Mouse (Mus musculus): ENCODE data around the gene Pdap1. TPM values are rescaled to one million over a fixed set of nuclear protein-coding genes. Genes with fewer than 3 reads are reported as not detected.
"Not testable (repeated sequence)": the region's sequence is repeated elsewhere in the genome, so short reads cannot be mapped to it uniquely, and the experiment has no call there.

Gene Pdap1
- total and polyA plus RNA-seq, 3 experiments = 104 to 301 TPM; not detected in 1

DNA sequence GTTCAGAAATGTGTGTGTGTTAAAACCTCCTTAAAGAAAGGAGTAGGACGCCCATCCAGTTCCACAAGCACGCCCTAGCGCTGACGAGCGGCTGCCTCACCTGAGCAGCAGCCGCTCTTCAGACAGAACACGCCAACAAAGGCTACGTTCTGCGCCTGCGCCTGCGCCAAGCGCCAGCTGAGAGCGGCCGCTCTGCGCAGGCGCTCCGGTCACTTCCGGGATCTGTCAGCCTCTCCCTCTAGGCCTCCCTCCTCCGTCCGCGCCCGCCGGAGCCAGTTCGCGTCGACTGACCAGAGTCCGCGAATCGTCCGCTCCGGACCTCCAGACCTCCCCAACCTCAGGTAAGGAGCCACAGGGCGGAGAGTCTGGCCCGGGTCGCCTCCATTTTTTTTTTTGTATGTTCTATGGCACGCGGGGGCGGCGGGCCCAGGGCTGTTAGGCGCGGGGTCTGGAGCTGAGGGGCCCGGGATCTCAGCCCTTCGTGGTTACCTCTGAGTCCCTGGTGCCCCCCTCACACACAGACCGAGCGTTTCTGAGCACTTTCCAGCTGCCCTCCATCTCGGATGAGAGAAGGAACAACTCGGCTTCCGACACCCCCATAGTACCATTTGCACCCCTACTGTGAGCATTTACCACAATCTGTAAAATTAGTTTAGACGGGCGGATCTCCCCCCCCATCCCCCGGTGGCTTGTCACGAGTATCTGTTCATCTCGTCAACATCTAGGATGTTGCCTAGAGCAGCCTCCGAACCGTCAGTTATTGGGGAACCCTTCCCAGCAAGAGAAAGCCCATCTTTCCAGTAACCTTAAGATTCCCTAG is 56.2 kb downstream of the Pdap1 start, which contains the start of the genes Arpc1a and Kpna7 (continued):
- TF ChIP-seq MXI1 (IDR thresholded peaks at IDR 0.05; ENCODE audit: low read depth, low read length) (no peak; the same call in none of the 2 replicates), ELF1 (IDR thresholded peaks at IDR 0.05; ENCODE audit: low read depth, low read length) (peak; percentile 99), ZNF384 (IDR thresholded peaks at IDR 0.05; ENCODE audit: low read depth, low read length) (no peak), POLR2AphosphoS5 (IDR thresholded peaks at IDR 0.05; ENCODE audit: borderline replicate concordance, low read depth, low read length) (no peak), RCOR1 (IDR thresholded peaks at IDR 0.05; ENCODE audit: low read depth, low read length) (0 out of 2 replicates have a peak, but pooled peaks have one; percentile 28), ZMIZ1 (IDR thresholded peaks at IDR 0.05; ENCODE audit: low read depth, low read length) (0 out of 2 replicates have a peak, but pooled peaks have one; percentile 64), ETS1 (IDR thresholded peaks at IDR 0.05; ENCODE audit: low read depth, low read length) (peak; percentile 52; the same call in 1 of the 2 replicates), MYB (IDR thresholded peaks at IDR 0.05; ENCODE audit: low read depth, low read length) (no peak; the same call in 1 of the 2 replicates), NRF1 (IDR thresholded peaks at IDR 0.05; ENCODE audit: insufficient read depth, low read depth, low read length, poor library complexity, severe bottlenecking) (peak; percentile 94), SIN3A (IDR thresholded peaks at IDR 0.05; ENCODE audit: low read length) (peak; percentile 89), ZC3H11A (IDR thresholded peaks at IDR 0.05; ENCODE audit: low read depth, low read length) (no peak), USF2 (IDR thresholded peaks at IDR 0.05; ENCODE audit: borderline replicate concordance in 1 of 2, insufficient read depth in 1 of 2, low read depth in 1 of 2, low read length in 2 of 2) (no peak), MAFK (IDR thresholded peaks at IDR 0.05; ENCODE audit: borderline replicate concordance, low read depth, low read length) (no peak)

- DNase-seq (ENCODE audit: low read depth, low spot score); H3K9me3 ChIP-seq (replicated peaks; ENCODE audit: insufficient read depth, low read length); H3K27me3 ChIP-seq (ENCODE audit: control insufficient read depth in 1 of 2, insufficient read depth in 2 of 2, low read length in 2 of 2); H3K4me1 ChIP-seq (ENCODE audit: control insufficient read depth in 1 of 2, insufficient read depth in 2 of 2, low read length in 2 of 2): not testable (repeated sequence)
- peak overlapping the region; percentile 44 for H3K27ac ChIP-seq (ENCODE audit: control insufficient read depth, low read depth, low read length)
- peak overlapping the region; percentile 74 for H3K9ac ChIP-seq (ENCODE audit: control insufficient read depth, low read depth, low read length, poor library complexity, severe bottlenecking)
- H3K36me3 ChIP-seq (ENCODE audit: control insufficient read depth in 1 of 2, insufficient read depth in 2 of 2, low read length in 2 of 2) = peaks cover 3 to 12% of the 10 kb centered on the region in 2 experiments
- peak overlapping the region; percentile 42 to 63; a peak in 3 of 4 replicates for H3K4me3 ChIP-seq (ENCODE audit: control insufficient read depth in 1 of 2, insufficient read depth in 1 of 2, low read depth in 2 of 2, low read length in 2 of 2)
- peaks cover 37% of the 10 kb centered on the region for H3K79me2 ChIP-seq (ENCODE audit: control insufficient read depth, insufficient read depth, low read length, poor library complexity)
Measured at GRCm38 (mm10) chr5:145083201-145083600, 56.8 kb downstream of the Pdap1 start.

DNA sequence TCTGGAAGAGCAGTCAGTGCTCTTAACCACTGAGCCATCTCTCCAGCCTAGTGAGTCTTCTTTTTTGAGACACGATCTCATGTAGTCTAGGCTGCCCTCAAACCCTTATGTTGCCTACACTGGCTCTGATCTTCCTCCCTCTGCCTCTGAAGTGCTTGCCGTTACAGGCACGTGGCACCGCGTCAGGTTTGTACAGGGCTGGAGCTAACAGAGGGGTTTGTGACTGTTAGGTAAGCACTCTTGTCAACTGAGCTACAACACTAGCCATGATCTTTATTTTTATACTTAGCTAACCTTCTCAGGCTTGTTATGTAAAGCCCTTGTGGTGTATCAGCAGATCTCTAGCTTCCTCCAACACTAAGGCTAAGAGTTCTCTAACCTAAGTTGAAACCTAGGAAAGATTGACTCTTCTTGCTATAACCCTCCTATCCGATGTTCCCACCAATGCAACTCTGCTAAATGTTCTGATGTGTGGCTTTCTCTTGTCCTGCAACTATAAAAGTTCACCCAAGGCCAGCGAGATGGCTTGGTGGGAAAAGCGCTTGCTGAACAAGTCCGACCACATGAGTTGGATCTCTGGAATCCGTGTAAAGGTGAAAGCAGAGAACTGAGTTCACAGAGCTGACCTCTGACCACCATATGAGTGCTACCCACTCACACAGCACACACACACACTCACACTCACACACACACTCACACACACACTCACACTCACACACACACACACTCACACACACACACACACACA is 58.0 kb downstream of the Pdap1 start:
- Histone ChIP-seq H3K4me1 (ENCODE audit: control insufficient read depth in 1 of 2, insufficient read depth in 2 of 2, low read length in 2 of 2) (peaks cover 4 to 6% of the 10 kb centered on the region in 2 experiments; a peak in 2 of 4 replicates), H3K79me2 (ENCODE audit: control insufficient read depth, insufficient read depth, low read length, poor library complexity) (peaks cover 30% of the 10 kb centered on the region), H3K27me3 (ENCODE audit: control insufficient read depth in 1 of 2, insufficient read depth in 2 of 2, low read length in 2 of 2) (0 out of 4 replicates have a peak, but pooled peaks cover 0 to 2% of the 10 kb centered on the region in 2 experiments), H3K4me3 (ENCODE audit: control insufficient read depth in 1 of 2, insufficient read depth in 1 of 2, low read depth in 2 of 2, low read length in 2 of 2) (no peak overlapping the region), H3K9me3 (replicated peaks; ENCODE audit: insufficient read depth, low read length) (no peaks in the 10 kb centered on the region), H3K9ac (ENCODE audit: control insufficient read depth, low read depth, low read length, poor library complexity, severe bottlenecking) (no peak overlapping the region), H3K27ac (ENCODE audit: control insufficient read depth, low read depth, low read length) (no peak overlapping the region), H3K36me3 (ENCODE audit: control insufficient read depth in 1 of 2, insufficient read depth in 2 of 2, low read length in 2 of 2) (peaks cover 3 to 11% of the 10 kb centered on the region in 2 experiments)
- TF ChIP-seq E2F4 (IDR thresholded peaks at IDR 0.05; ENCODE audit: borderline replicate concordance, low read depth, low read length) (no peak), MYB (IDR thresholded peaks at IDR 0.05; ENCODE audit: low read depth, low read length) (no peak), NRF1 (IDR thresholded peaks at IDR 0.05; ENCODE audit: insufficient read depth, low read depth, low read length, poor library complexity, severe bottlenecking) (no peak), RAD21 (IDR thresholded peaks at IDR 0.05; ENCODE audit: low read depth, low read length) (no peak), CTCF (IDR thresholded peaks at IDR 0.05 in 2 of 3, conservative IDR thresholded peaks at IDR 0.05 in 1 of 3; ENCODE audit: control insufficient read depth in 1 of 3, insufficient read depth in 1 of 3, low read depth in 2 of 3, low read length in 3 of 3, poor library complexity in 1 of 3, severe bottlenecking in 1 of 3) (no peak), MAZ (IDR thresholded peaks at IDR 0.05; ENCODE audit: low read depth, low read length) (no peak), GATA1 (IDR thresholded peaks at IDR 0.05; ENCODE audit: low read depth, low read length) (no peak), ETS1 (IDR thresholded peaks at IDR 0.05; ENCODE audit: low read depth, low read length) (no peak), CHD2 (IDR thresholded peaks at IDR 0.05; ENCODE audit: low read length) (no peak), ZNF384 (IDR thresholded peaks at IDR 0.05; ENCODE audit: low read depth, low read length) (no peak), POLR2A (IDR thresholded peaks at IDR 0.05; ENCODE audit: control insufficient read depth in 1 of 2, insufficient read depth in 1 of 2, low read depth in 1 of 2, low read length in 2 of 2, poor library complexity in 1 of 2) (no peak), ELF1 (IDR thresholded peaks at IDR 0.05; ENCODE audit: low read depth, low read length) (no peak), USF2 (IDR thresholded peaks at IDR 0.05; ENCODE audit: borderline replicate concordance in 1 of 2, insufficient read depth in 1 of 2, low read depth in 1 of 2, low read length in 2 of 2) (no peak), MAFK (IDR thresholded peaks at IDR 0.05; ENCODE audit: borderline replicate concordance, low read depth, low read length) (no peak)
- DNase-seq (ENCODE audit: low read depth, low spot score) = no peak

Data from MEL (cell line).